Mouse (Mus musculus) intestine, embryonic 16.5 days (tissue): Measurements from ENCODE around the gene Ubr2. TPM values are rescaled to one million over a fixed set of nuclear protein-coding genes. Genes with fewer than 3 reads are reported as not detected.
A peak's percentile ranks its signal among the peaks of the same experiment; 100 is the strongest.

Experiments
- ATAC-seq: fragments of 200-750 bp; cut with Nextera tagmentation; 2 replicates; pipeline ENCODE4 v1.8.0; 2017; ENCODE audit warnings: moderate TSS enrichment, moderate library complexity
- H3K27ac ChIP-seq: fragments of 300-500 bp; sonication (generic); 2 replicates; pipeline ENCODE4 v1.5.1; 2014; ENCODE audit warnings: mild to moderate bottlenecking, low read length
- H3K27me3 ChIP-seq: fragments of 300-500 bp; sonication (generic); replicated peaks from 2 replicates; pipeline ENCODE4 v1.6.1; 2014; ENCODE audit warnings: low read length, control low read depth, mixed read lengths; ENCODE audit not compliant: control insufficient read depth, insufficient read depth
- H3K36me3 ChIP-seq: fragments of 300-500 bp; sonication (generic); 2 replicates; pipeline ENCODE4 v1.6.1; 2014; ENCODE audit warnings: low read length, control low read depth; ENCODE audit not compliant: control insufficient read depth, insufficient read depth
- H3K4me1 ChIP-seq: fragments of 300-500 bp; sonication (generic); 2 replicates; pipeline ENCODE4 v1.6.1; 2014; ENCODE audit warnings: low read length, control low read depth, mixed read lengths; ENCODE audit not compliant: control insufficient read depth, insufficient read depth
- H3K4me2 ChIP-seq: fragments of 300-500 bp; sonication (generic); 2 replicates; pipeline ENCODE4 v1.6.1; 2014; ENCODE audit warnings: low read depth, low read length, control low read depth
- H3K4me3 ChIP-seq: fragments of 300-500 bp; sonication (generic); 2 replicates; pipeline ENCODE4 v1.5.1; 2014; ENCODE audit warnings: mild to moderate bottlenecking, low read length
- H3K9ac ChIP-seq: fragments of 300-500 bp; sonication (generic); 2 replicates; pipeline ENCODE4 v1.6.1; 2014; ENCODE audit warnings: low read depth, low read length
- H3K9me3 ChIP-seq: fragments of 300-500 bp; sonication (generic); 2 replicates; pipeline ENCODE4 v1.6.1; 2016; ENCODE audit warnings: low read length, control low read depth; ENCODE audit not compliant: control insufficient read depth
- WGBS: fragments of 180-500 bp; shearing (Covaris S2); extraction: QIAGEN DNeasy Blood & Tissue Kit; methylation state at CpG from one replicate; pipeline ENCODE4 v1.1.7; 2014; 5-methylcytosine and 5-hydroxymethylcytosine counted together
- polyA plus RNA-seq: library from polyadenylated mRNA; unstranded; fragments of >200 nt; fragmentation: Nextera tagmentation; extraction: Ambion mirVana; gene quantifications from 2 replicates; pipeline ENCODE4 v1.2.1, GENCODE M21; 2015

Ubr2 gene
- polyA plus RNA-seq, 1 experiment from 2014 or later: 9.1 TPM

GRCm38 (mm10) chr17:47008506-47008905, 1.9 kb downstream of the Ubr2 start:
- Histone ChIP-seq H3K4me2 (peak overlapping the region; percentile 72), H3K9me3 (no peaks in the 10 kb centered on the region), H3K36me3 (no peaks in the 10 kb centered on the region), H3K27ac (no peak overlapping the region), H3K4me3 (peak overlapping the region; percentile 88; the same call in 1 of the 2 replicates), H3K4me1 (peaks cover 23% of the 10 kb centered on the region), H3K9ac (no peak overlapping the region), H3K27me3 (no peaks in the 10 kb centered on the region)
- 36% methylated on average over 8 of the region's 8 CpGs for WGBS
- no peak for ATAC-seq

GRCm38 (mm10) chr17:47006741-47007140, 3.6 kb downstream of the Ubr2 start:
- no peak overlapping the region for H3K4me2 ChIP-seq
- no peak overlapping the region for H3K9ac ChIP-seq
- WGBS: 82% methylated on average over 9 of the region's 9 CpGs

GRCm38 (mm10) chr17:47005741-47006405, 4.5 kb downstream of the Ubr2 start:
- peaks cover 24% of the 10 kb centered on the region for H3K4me1 ChIP-seq
- ATAC-seq: no peak
- no peaks in the 10 kb centered on the region for H3K36me3 ChIP-seq
- 53% methylated on average over 7 of the region's 7 CpGs for WGBS
- no peak overlapping the region for H3K4me2 ChIP-seq
- no peak overlapping the region for H3K27ac ChIP-seq
- H3K9ac ChIP-seq: no peak overlapping the region
- H3K9me3 ChIP-seq: no peaks in the 10 kb centered on the region
- no peak overlapping the region for H3K4me3 ChIP-seq
- H3K27me3 ChIP-seq: no peaks in the 10 kb centered on the region

More at GRCm38 (mm10) chr17:47006741-47007140, 3.6 kb downstream of the Ubr2 start:
- no peaks in the 10 kb centered on the region for H3K9me3 ChIP-seq
- no peaks in the 10 kb centered on the region for H3K36me3 ChIP-seq
- no peak overlapping the region for H3K4me3 ChIP-seq
- H3K27me3 ChIP-seq: no peaks in the 10 kb centered on the region
- ATAC-seq: no peak
- peaks cover 26% of the 10 kb centered on the region for H3K4me1 ChIP-seq
- H3K27ac ChIP-seq: no peak overlapping the region

GRCm38 (mm10) chr17:47003305-47003704, 7.1 kb downstream of the Ubr2 start:
- Histone ChIP-seq H3K4me3 (no peak overlapping the region), H3K27ac (no peak overlapping the region), H3K36me3 (no peaks in the 10 kb centered on the region; the same call in 1 of the 2 replicates), H3K9me3 (no peaks in the 10 kb centered on the region), H3K4me2 (no peak overlapping the region), H3K9ac (no peak overlapping the region), H3K27me3 (no peaks in the 10 kb centered on the region), H3K4me1 (peaks cover 21% of the 10 kb centered on the region)
- no peak for ATAC-seq
- 54% methylated on average over 8 of the region's 8 CpGs for WGBS

GRCm38 (mm10) chr17:47002401-47002800, 8.0 kb downstream of the Ubr2 start:
- Histone ChIP-seq H3K9me3 (no peaks in the 10 kb centered on the region), H3K27me3 (no peaks in the 10 kb centered on the region), H3K27ac (no peak overlapping the region), H3K9ac (no peak overlapping the region), H3K36me3 (peaks cover 5% of the 10 kb centered on the region; the same call in 1 of the 2 replicates), H3K4me2 (no peak overlapping the region), H3K4me3 (no peak overlapping the region), H3K4me1 (peaks cover 18% of the 10 kb centered on the region)
- WGBS: 91% methylated on average over 5 of the region's 5 CpGs
- no peak for ATAC-seq

- no peaks in the 10 kb centered on the region for H3K9me3 ChIP-seq
- no peak overlapping the region for H3K9ac ChIP-seq
- H3K4me2 ChIP-seq: no peak overlapping the region
- H3K4me3 ChIP-seq: no peak overlapping the region
- peaks cover 7% of the 10 kb centered on the region; the same call in 1 of the 2 replicates for H3K4me1 ChIP-seq
- H3K36me3 ChIP-seq: peaks cover 6% of the 10 kb centered on the region; the same call in 1 of the 2 replicates
- H3K27ac ChIP-seq: no peak overlapping the region
- no peak for ATAC-seq
- WGBS: 91% methylated on average over 4 of the region's 4 CpGs
- H3K27me3 ChIP-seq: no peaks in the 10 kb centered on the region
These were observed 11.5 kb downstream of the Ubr2 start for GRCm38 (mm10) chr17:46998840-46999239.

- ATAC-seq: no peak
- Histone ChIP-seq H3K4me3 (no peak overlapping the region), H3K27me3 (no peaks in the 10 kb centered on the region), H3K9me3 (no peaks in the 10 kb centered on the region), H3K36me3 (peaks cover 6% of the 10 kb centered on the region; the same call in 1 of the 2 replicates), H3K9ac (no peak overlapping the region), H3K4me2 (no peak overlapping the region), H3K27ac (no peak overlapping the region), H3K4me1 (0 out of 2 replicates have a peak, but pooled peaks cover 4% of the 10 kb centered on the region)
- 72% methylated on average over 7 of the region's 7 CpGs for WGBS
These were observed 13.9 kb downstream of the Ubr2 start for GRCm38 (mm10) chr17:46996484-46996883.

- H3K27me3 ChIP-seq: no peaks in the 10 kb centered on the region
- H3K4me3 ChIP-seq: no peak overlapping the region
- H3K27ac ChIP-seq: no peak overlapping the region
- H3K9me3 ChIP-seq: no peaks in the 10 kb centered on the region
- 83% methylated on average over 3 of the region's 3 CpGs for WGBS
- ATAC-seq: no peak
- H3K4me1 ChIP-seq: 0 out of 2 replicates have a peak, but pooled peaks cover 4% of the 10 kb centered on the region
- no peak overlapping the region for H3K4me2 ChIP-seq
- H3K36me3 ChIP-seq: peaks cover 10% of the 10 kb centered on the region
- no peak overlapping the region for H3K9ac ChIP-seq
These were observed 14.7 kb downstream of the Ubr2 start for GRCm38 (mm10) chr17:46995621-46996020.

GRCm38 (mm10) chr17:46994641-46995398, 15.5 kb downstream of the Ubr2 start:
- Histone ChIP-seq H3K4me2 (no peak overlapping the region), H3K36me3 (peaks cover 15% of the 10 kb centered on the region), H3K27me3 (no peaks in the 10 kb centered on the region), H3K9ac (no peak overlapping the region), H3K4me1 (0 out of 2 replicates have a peak, but pooled peaks cover 4% of the 10 kb centered on the region), H3K4me3 (no peak overlapping the region), H3K27ac (no peak overlapping the region), H3K9me3 (no peaks in the 10 kb centered on the region)
- WGBS: 77% methylated on average over 10 of the region's 10 CpGs
- ATAC-seq: peak; percentile 44
